Mouse (Mus musculus): ENCODE measurements around the gene Slc7a7.

The Slc7a7 gene

DNA sequence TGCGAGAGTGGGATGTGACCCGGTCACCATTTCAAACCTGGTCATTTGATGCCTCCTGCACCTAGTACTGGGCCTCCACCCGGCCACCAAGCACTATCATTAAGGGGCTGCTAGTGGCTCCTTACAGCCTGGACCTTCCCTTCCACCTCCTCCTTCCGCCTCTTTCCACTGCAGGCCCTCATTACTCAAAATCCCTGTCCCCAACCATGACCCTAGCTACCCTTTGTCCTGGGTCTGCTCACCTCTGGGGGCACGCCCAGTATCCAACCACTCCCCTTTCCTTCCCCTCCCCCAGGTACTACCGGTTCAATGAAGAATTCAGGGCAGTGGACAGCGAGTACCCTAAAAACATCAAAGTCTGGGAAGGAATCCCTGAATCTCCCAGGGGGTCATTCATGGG is 22.0 kb upstream of the Slc7a7 start:
- TF ChIP-seq GATA4 (IDR thresholded peaks at IDR 0.05; ENCODE audit: insufficient replicate concordance, low read length) = no peak

DNA sequence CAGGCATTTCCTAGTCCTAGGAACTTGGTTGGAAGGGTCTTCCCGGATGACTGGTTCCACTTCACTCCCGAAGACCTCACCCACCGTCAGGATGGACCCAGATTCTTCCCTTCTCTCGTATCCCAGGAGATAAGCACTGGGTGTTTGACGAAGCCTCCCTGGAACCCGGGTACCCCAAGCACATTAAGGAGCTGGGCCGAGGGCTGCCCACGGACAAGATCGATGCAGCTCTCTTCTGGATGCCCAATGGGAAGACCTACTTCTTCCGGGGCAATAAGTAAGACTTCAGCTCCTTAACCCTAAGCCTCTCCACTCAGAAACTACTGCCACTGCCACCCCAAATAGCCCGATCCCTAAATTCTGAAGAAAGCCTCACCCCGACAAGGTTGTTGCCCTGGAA is 21.6 kb upstream of the Slc7a7 start:
- TF ChIP-seq GATA4 (IDR thresholded peaks at IDR 0.05; ENCODE audit: insufficient replicate concordance, low read length) = no peak

DNA sequence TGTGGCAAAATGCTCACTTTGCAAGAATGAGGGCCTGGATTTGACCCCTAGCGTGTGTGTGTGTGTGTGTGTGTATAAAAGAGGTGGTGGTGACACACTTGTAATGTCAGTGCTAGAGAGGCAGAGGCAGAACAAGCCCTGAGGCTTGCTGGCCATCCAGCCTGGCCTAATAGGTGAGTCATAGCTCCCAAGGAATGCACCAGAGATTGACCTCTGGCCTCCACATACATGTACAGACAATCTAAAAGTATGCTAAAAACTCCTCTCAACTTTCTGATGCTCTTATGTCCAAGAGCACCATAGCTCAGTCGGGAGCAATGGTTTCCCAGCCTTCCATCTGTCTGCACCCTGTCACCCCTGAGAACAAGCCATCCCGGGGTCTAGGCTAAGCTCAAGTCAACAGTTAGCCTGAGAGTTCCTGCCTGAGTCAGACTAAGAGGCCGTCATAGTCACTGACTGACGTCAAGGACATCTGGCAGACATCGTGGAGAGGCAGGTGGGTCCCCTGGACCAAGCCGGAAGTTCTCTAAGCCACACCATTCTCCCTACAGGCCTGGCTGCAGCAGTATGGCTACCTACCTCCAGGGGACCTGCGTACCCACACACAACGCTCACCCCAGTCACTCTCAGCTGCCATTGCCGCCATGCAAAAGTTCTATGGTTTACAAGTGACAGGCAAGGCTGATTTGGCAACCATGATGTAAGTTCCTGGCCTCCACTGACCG is 17.8 kb upstream of the Slc7a7 start:
- no peak for TF ChIP-seq GATA4 (IDR thresholded peaks at IDR 0.05; ENCODE audit: insufficient replicate concordance, low read length)

DNA sequence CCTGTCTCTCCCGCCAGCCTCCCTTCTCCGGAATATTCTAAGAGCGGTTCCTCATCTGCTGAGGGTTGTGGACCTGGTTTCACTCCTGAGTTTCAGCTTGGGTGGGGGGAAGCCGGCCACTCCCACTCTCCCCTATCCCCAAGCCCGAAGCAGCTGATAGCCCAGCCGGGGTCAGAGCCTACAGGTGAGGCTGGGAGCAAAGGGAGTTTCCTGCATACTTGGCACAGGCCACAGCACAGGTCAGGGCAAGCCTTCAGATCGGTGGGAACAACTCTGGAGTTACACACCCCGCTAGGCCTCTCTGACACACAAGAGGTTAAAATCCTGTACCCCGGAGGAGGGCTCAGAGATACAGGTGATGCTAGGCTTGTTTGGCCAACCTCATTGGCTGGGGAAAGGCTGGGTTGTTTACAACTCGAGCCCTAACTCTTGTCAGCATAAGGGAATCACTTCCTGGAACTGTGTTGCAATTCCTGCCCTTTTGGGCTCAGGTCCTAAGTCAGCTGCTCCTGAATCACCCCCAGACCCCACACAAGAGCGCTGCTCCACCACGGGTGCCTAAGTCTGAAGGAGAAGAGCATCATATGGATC is 16.5 kb upstream of the Slc7a7 start:
- TF ChIP-seq GATA4 (IDR thresholded peaks at IDR 0.05; ENCODE audit: insufficient replicate concordance, low read length) = no peak

DNA sequence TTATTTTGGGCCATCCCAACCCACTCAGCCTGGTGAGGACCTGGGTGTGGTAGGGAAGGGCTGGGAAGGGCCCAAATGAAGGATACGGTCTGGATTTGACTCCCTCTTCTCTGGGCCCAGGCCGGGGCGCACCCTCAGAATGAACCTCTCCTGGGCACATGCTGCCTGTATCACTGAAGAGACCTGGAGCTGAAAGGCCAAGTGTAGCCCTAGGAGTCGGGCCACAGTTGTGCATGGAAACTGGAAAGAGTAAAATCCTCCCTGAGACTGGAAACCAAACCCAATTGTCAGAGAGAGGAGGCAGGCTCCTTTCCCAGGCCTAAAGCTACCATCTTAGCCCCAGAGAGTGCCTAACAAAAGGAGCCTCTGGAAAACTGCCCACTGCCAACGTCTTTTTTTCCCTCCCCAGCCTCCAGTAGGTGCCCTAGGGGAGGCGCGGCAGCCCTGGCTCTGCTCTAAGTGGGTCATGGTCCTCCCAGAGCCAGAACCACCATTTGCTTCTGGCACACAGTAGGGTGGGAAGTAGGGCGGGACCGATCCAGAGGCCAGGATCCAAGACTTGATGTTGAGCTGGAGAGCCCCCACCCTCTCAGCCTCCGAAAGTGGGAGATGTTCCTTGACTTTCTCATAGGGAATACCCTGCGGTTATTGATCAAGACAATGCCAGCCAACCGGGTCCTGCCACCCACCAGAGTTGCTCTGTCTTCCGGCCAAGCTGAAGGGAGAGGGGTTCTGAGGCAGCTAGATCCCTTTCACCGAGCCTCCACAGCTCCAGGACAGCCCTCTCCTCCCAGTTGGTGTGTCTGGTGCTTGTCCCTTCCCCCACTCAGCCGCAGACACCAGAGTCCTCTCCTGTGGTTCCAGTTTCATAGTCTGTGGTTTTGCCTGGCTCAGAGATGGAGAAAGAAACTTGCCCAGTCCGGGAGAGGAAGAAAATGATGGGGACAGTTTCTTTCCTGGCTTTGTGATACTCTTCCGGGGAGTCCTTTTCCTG is 15.6 kb upstream of the Slc7a7 start:
- no peak for TF ChIP-seq GATA4 (IDR thresholded peaks at IDR 0.05; ENCODE audit: insufficient replicate concordance, low read length)

DNA sequence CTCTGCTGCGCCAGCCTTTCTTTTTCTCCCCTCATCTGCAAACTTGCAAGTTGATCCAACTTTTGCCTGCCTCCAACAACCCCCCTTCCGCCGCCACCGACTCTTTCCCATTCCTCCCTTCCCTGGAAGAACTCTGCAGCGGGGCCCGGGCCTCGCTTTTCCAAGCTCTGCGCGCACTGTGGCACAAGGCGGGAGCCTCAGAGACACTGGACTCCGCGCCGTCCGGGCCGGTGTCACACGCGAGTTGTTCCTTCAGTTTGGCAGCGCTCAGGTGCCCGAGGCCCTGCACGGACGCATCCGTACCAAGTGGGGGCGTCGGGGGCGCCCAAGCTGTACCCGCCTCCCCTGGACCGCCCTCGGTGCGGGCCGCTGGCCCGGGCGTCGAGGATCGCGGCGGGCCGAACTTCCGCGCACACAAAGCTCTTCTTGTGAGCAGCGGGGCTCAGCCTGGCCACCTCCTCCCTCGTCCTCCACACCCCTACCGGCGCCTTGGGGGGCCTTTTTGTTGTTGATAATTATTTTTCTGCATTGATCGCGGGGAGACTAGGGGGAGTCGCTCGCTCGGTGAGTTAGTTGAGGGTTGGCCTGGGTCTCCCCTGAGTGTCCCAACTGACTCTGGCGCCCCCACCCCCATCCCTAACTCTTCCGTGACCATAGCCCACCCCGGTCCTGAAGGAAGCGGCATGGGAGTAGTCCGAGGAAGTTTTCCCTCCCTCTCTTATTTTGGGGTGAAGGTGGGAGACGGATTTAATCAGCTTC is 14.7 kb upstream of the Slc7a7 start:
- TF ChIP-seq GATA4 (IDR thresholded peaks at IDR 0.05; ENCODE audit: insufficient replicate concordance, low read length) = no peak

DNA sequence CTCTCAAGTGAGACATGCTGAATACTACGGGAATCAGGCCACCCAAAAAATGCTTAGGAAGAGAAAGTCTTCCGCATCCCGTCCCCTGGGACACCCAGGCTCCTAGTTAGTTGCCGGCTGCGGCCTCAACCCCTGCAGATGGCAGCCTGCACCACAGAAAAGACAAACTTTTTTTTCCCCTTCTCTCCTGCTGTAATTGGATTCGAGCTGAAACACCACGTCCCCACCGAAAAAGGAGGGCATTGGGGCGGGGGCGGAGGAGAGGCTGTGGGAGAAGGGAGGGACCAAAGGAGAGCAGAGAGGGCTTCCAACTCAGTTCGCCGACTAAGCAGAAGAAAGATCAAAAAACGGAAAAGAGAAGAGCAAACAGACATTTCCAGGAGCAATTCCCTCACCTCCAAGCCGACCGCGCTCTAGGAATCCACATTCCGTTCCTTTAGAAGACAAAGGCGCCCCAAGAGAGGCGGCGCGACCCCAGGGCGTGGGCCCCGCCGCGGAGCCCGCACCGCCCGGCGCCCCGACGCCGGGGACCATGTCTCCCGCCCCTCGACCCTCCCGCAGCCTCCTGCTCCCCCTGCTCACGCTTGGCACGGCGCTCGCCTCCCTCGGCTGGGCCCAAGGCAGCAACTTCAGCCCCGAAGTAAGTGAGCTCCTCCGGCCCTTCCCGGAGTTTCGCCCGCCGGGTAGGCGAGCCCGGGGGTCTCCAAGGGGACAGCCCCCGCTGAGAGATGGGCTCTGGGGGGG is 13.9 kb upstream of the Slc7a7 start, which contains the start of gene Mmp14:
Gene Mmp14 (plus strand): TSS at position 279 of the 744 bp plus-strand sequence.
- no peak for TF ChIP-seq GATA4 (IDR thresholded peaks at IDR 0.05; ENCODE audit: insufficient replicate concordance, low read length)

DNA sequence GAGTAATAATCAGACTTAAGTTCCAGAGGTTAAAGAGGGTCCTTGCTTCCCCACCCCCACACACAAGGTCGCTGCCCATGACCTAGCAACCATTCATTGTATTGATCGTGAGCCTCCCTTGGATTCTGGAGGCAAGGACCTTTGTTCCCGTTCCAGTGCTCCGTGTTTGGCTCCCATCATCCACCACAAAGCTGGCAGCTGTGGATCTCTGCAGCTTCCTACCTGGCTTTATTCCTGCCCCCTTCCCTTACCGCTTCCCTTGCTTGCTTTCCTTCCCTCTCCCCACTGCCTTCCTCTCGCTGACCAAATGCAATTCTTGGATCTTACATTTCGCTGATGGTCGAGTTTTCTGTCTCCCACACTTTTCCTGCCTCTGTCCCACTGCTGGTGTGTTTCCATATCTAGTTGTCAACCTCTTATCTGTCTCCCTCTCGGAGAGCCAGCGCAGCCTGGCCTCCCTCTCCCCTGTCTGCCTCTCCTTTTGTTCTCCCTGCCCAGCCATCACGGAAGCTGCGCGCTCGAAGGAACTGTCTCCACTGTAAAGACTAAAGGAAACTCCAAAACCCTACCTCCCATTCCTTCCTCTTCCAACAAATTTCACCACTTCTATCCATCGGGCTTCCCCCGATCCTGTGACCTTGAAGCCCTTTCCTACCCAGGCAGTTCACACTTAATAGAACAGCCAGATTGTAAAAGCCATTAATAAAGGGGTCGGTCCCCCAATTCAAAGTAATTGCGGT is 13.0 kb upstream of the Slc7a7 start:
- peak; percentile 89; the same call in 1 of the 2 replicates for TF ChIP-seq GATA4 (IDR thresholded peaks at IDR 0.05; ENCODE audit: insufficient replicate concordance, low read length)

DNA sequence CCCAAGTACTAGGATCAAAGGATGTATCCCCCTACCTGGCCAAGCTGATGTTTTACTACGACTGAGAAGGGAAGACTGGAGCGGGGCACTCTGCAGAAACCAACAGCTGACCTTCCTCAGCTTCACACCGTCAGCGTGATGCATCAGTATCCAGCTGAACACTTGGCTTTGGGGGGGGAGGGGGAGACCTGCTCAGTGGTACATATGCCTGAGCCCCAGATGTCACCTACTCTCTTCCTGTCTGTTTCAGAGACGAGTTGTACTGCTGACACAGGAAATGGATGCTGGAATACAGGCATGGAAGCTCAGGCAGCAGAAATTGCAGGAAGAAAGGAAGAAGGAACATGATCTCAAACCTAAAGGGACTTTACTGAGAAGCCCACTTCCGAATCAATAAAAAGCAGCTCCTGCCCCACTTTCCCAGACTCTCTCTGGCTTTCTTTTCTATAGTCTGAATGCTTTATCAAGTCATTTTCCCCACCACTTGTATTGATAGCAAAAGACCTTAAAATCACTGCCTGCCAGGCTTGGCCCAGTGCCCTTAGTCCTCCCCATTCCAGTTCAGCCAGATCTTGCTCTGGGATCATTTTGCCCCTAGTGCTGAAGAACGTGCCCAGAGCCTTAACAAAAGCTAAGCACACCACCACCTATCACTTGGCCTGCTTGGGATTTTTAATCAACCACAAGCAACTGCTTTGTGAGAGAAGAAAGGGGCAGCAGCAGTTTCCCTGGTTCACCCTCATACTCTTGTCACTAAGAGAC is 11.9 kb upstream of the Slc7a7 start:
- TF ChIP-seq GATA4 (IDR thresholded peaks at IDR 0.05; ENCODE audit: insufficient replicate concordance, low read length) = no peak

DNA sequence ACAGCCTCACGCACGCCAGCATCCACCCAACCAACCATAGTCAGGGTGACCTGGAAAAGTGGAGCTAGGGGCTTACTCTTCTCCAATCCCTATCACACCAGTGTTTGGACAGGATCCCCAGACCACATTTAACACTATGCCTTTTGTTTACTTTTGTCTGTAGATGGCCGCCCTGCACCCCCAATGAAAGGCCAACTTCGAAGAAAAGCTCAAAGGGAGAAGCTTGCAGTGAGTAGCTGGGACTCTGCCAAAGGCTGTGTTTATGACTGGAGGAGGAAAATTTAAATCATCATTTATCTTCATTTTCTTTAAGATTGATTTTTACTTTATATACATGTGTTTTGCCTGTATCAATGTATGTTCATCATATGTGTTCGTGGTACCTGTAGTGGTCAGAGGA is 10.8 kb upstream of the Slc7a7 start:
- TF ChIP-seq GATA4 (IDR thresholded peaks at IDR 0.05; ENCODE audit: insufficient replicate concordance, low read length) = no peak

DNA sequence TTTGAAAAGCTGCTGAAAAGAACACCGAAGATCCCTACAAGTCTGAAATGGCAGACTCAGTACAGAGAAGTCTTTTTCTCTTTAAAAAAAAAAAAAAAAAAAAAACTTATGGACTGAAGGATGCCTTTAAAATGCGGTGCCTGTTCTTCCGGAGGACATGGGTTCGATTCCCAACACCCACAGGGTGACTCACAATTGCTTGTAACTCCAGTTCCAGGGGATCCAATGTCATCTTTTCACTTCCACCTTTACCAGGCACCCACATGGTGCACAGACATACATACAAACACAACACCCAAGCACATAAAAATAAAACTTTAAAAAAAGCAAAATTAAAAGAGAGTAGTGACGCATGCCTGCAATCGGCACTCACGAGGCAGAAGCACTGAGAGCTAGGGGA is 10.1 kb upstream of the Slc7a7 start:
- TF ChIP-seq GATA4 (IDR thresholded peaks at IDR 0.05; ENCODE audit: insufficient replicate concordance, low read length) = no peak

DNA sequence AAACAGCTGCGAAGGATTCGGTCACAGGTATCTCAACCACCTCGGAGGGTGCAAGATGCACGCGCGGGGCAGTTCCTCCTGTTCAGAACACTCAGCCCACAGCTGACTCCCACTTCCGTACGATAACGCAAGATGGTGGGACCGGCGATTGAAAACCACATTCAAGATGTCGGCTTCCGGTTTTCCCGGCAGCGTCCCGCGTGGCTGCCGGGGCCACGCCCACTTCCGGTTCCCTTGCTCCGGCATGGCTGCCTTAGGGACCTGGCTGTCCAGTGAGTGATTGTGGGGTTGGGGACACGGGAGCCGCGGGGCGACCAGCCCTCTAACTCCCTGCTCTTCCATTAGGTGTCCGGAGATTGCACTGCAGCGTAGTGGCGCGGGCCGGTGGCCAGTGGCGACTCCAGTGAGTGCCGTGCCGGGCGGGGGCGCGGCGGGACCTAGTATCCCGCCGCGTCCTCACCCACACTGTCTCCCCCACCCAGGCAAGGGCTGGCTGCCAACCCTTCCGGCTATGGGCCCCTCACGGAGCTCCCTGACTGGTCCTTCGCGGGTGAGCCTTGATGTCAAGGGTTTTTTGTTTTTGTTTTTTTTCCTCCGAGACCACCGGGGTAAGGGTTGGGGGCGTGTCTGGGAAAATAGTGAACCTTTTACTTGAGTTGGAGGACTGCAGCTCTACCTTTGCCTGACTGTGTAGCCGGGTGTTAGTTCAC is 9.3 kb upstream of the Slc7a7 start, which contains the start of gene Mrpl52:
Gene Mrpl52 (plus strand): TSS at position 221 of the 710 bp plus-strand sequence.
- TF ChIP-seq GATA4 (IDR thresholded peaks at IDR 0.05; ENCODE audit: insufficient replicate concordance, low read length) = peak; percentile 90; the same call in 1 of the 2 replicates

Data from liver, adult (tissue).